Mouse (Mus musculus): ENCODE data around the gene Slc6a18. TPM values are rescaled to one million over a fixed set of nuclear protein-coding genes. Genes with fewer than 3 reads are reported as not detected.

The Slc6a18 gene
- total RNA-seq, 2 experiments from 2014 or later = 0.07 TPM; not detected in 1

Other genes with a start within 250 kb of the Slc6a18 start
- 10 to 100 TPM; 11.7 to 14.0 TPM for gene Lpcat1, start 210.8 kb downstream of the Slc6a18 start, total RNA-seq (2021)
- under 1 TPM in 1 of 2 experiments, not detected in 1; 0.10 TPM for gene Slc6a3, start 141.3 kb downstream of the Slc6a18 start, total RNA-seq (2021)
- 100 to 1,000 TPM; 131 to 160 TPM for gene Clptm1l, start 74.0 kb downstream of the Slc6a18 start, total RNA-seq (2021)
- gene Tert, start 51.1 kb downstream of the Slc6a18 start, total RNA-seq (2021) = 1 to 10 TPM; 3.7 to 5.9 TPM
- gene Slc6a19, start 26.8 kb upstream of the Slc6a18 start, total RNA-seq (2021) = under 1 TPM; 0.35 to 0.36 TPM
- 10 to 100 TPM; 33.1 to 38.4 TPM for gene Slc12a7, start 55.1 kb upstream of the Slc6a18 start, total RNA-seq (2021)
- 1 to 10 TPM; 1.4 to 1.8 TPM for gene Nkd2, start 169.6 kb upstream of the Slc6a18 start, total RNA-seq (2021)